Mouse (Mus musculus) myocyte (in vitro differentiated cells): ENCODE results near the gene Atp8b4.

Source experiments
- CEBPB ChIP-seq: IDR thresholded peaks from 2 replicates; pipeline ENCODE4 v1.6.1; 2011; ENCODE audit warnings: mild to moderate bottlenecking, moderate library complexity; ENCODE audit not compliant: poor library complexity, insufficient read depth, severe bottlenecking
- E2F4 ChIP-seq: IDR thresholded peaks from one replicate; pipeline ENCODE4 v1.6.1; 2011; ENCODE audit warnings: mild to moderate bottlenecking, control low read depth, moderate library complexity; ENCODE audit not compliant: insufficient read depth
- MAX ChIP-seq: IDR thresholded peaks from one replicate; pipeline ENCODE4 v1.6.1; 2011; ENCODE audit warnings: low read depth, mild to moderate bottlenecking, control low read depth
- MYOD1 ChIP-seq, 3 experiments: IDR thresholded peaks; one replicate each; pipeline ENCODE4 v1.6.1; 2011; ENCODE audit warnings: control low read depth in 2 of 3, low read depth in 2 of 3, mild to moderate bottlenecking in 2 of 3, moderate library complexity in 1 of 3; ENCODE audit not compliant: insufficient read length in 2 of 3, control insufficient read depth in 1 of 3
- MYOG ChIP-seq, 3 experiments: IDR thresholded peaks; one replicate each; pipeline ENCODE4 v1.6.1; 2011; ENCODE audit warnings: control low read depth in 2 of 3, low read depth in 2 of 3, mild to moderate bottlenecking in 2 of 3; ENCODE audit not compliant: insufficient read length in 2 of 3, control insufficient read depth in 1 of 3, insufficient read depth in 1 of 3
- POLR2A ChIP-seq: IDR thresholded peaks from one replicate; pipeline ENCODE4 v1.6.1; 2011; ENCODE audit warnings: low read depth, mild to moderate bottlenecking, control low read depth, moderate library complexity; ENCODE audit not compliant: insufficient read length
- POLR2AphosphoS2 ChIP-seq: IDR thresholded peaks from one replicate; pipeline ENCODE4 v1.6.1; 2011; ENCODE audit warnings: low read depth, control low read depth; ENCODE audit not compliant: insufficient read length
- REST ChIP-seq: IDR thresholded peaks from one replicate; pipeline ENCODE4 v1.6.1; 2011; ENCODE audit warnings: mild to moderate bottlenecking, control low read depth, moderate library complexity; ENCODE audit not compliant: insufficient read depth, insufficient read length
- SRF ChIP-seq: IDR thresholded peaks from one replicate; pipeline ENCODE4 v1.6.1; 2011; ENCODE audit warnings: low read depth; ENCODE audit not compliant: control insufficient read depth, insufficient read length
- TCF12 ChIP-seq: IDR thresholded peaks from one replicate; pipeline ENCODE4 v1.6.1; 2011; ENCODE audit warnings: mild to moderate bottlenecking, control low read depth; ENCODE audit not compliant: poor library complexity, insufficient read depth, severe bottlenecking
- TCF3 ChIP-seq: IDR thresholded peaks from one replicate; pipeline ENCODE4 v1.6.1; 2011; ENCODE audit warnings: low read depth, control low read depth; ENCODE audit not compliant: insufficient read length
- USF1 ChIP-seq: IDR thresholded peaks from one replicate; pipeline ENCODE4 v1.6.1; 2011; ENCODE audit warnings: low read depth, mild to moderate bottlenecking, control low read depth, moderate library complexity

GRCm38 (mm10) chr2:126424714-126425113, 75.8 kb downstream of the Atp8b4 start:
- TF ChIP-seq TCF3 (no peak), MYOG (IDR thresholded peaks at IDR 0.05; ENCODE audit: control insufficient read depth in 1 of 3, insufficient read depth in 1 of 3, insufficient read length in 2 of 3, low read depth in 2 of 3) (no peak), POLR2A (no peak), E2F4 (no peak), REST (no peak), TCF12 (no peak), POLR2AphosphoS2 (no peak), MYOD1 (IDR thresholded peaks at IDR 0.05; ENCODE audit: control insufficient read depth in 1 of 3, insufficient read length in 2 of 3, low read depth in 2 of 3) (no peak), USF1 (no peak), MAX (no peak), SRF (no peak), CEBPB (no peak)
